Mouse (Mus musculus): ENCODE measurements at regions not wholly inside any gene's neighbourhood (a gene's known extent, or its start where the extent isn't known, plus 50 kb on each side); places are given as distances from the start of the nearest gene placed in this dataset.

DNA sequence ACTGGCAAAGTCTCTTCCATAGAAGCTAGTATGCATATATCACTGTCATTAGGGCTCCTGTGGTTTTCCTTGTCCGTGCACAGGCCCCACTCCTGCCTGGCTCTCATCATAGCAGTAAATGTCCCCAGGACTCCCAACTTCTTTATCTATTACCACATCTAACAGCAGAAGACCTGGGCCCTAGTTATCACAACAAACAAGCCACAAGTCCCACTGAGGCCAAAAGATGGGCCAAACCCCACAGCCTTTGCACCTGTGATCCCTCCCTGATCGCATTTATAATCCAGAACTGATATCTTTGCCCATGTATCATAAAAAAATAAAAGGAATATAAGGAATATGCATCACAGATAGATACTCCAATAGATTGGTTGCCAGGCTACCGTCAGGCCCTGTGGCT is 201.6 kb upstream of the Hnrnpa3 start:
- no peak overlapping the region for H3K27ac ChIP-seq
- no peak for ATAC-seq
- no peak overlapping the region for H3K4me3 ChIP-seq (ENCODE audit: low read length)
- DNase-seq (ENCODE audit: low spot score): no peak
- H3K27me3 ChIP-seq (ENCODE audit: insufficient read depth, low read length): no peaks in the 10 kb centered on the region
- H3K36me3 ChIP-seq (ENCODE audit: insufficient read depth, low read length): no peaks in the 10 kb centered on the region
- WGBS: 77% methylated on average over 3 of the region's 3 CpGs
- no peak overlapping the region for H3K4me2 ChIP-seq (ENCODE audit: low read depth, low read length)
- H3K9me3 ChIP-seq (ENCODE audit: low read length): no peaks in the 10 kb centered on the region
- H3K4me1 ChIP-seq (ENCODE audit: insufficient read depth, low read length): no peaks in the 10 kb centered on the region
- TF ChIP-seq CTCF (IDR thresholded peaks at IDR 0.05; ENCODE audit: low read depth): no peak
- H3K9ac ChIP-seq (replicated peaks; ENCODE audit: low read length): no peak overlapping the region

- Histone ChIP-seq H3K9ac (replicated peaks; ENCODE audit: low read length) (no peak overlapping the region), H3K4me2 (ENCODE audit: low read depth, low read length) (no peak overlapping the region), H3K4me1 (ENCODE audit: insufficient read depth, low read length) (no peaks in the 10 kb centered on the region), H3K4me3 (ENCODE audit: low read length) (no peak overlapping the region), H3K36me3 (ENCODE audit: insufficient read depth, low read length) (no peaks in the 10 kb centered on the region), H3K27me3 (ENCODE audit: insufficient read depth, low read length) (no peaks in the 10 kb centered on the region), H3K27ac (no peak overlapping the region), H3K9me3 (ENCODE audit: low read length) (no peaks in the 10 kb centered on the region)
- ATAC-seq (no peak), DNase-seq (ENCODE audit: low spot score) (no peak)
- no peak for TF ChIP-seq CTCF (IDR thresholded peaks at IDR 0.05; ENCODE audit: low read depth)
- 88% methylated on average over 3 of the region's 3 CpGs for WGBS
Measured at GRCm38 (mm10) chr2:75458898-75459297, 200.2 kb upstream of the Hnrnpa3 start.

DNA sequence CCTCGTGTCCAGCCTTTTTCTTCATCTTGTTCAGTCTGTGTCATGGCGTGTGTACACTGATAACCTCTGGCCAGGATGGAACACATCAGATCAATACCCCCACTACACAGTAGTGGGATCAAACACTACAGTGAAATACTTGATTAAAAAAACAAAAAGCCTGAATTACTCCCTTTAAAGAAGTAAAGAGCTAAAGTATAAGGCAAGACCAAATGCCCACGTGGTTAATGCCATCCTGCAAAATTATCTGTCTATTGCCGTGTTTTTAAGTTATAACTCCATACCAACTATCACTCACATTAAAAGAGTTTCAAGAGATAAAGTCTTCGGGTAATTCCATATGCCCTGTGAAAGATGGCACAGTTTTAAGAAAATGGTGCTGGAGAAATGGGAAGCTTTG is 198.6 kb upstream of the Hnrnpa3 start:
- no peaks in the 10 kb centered on the region for H3K27me3 ChIP-seq (ENCODE audit: insufficient read depth, low read length)
- no peak for TF ChIP-seq CTCF (IDR thresholded peaks at IDR 0.05; ENCODE audit: low read depth)
- 93% methylated on average over 5 of the region's 5 CpGs for WGBS

DNA sequence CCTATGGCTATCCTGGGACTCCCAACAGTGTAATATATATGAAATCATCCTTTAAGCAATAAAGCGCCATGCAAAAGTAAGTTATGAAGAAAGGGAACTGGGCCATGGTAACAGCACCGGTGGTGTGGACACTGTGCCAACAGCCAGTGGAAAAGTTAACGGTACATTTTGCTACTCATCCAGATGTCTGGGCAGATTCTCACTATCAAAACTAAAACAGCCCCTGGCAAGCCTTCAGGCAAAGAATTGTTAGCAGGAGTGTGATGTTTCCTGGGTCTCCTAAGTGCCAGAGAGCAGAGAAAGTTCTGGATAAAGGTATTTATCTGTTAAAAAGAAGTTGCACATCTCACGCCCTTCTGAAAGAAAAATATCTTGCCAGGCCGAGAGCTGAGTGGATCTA is 198.0 kb upstream of the Hnrnpa3 start:
- Histone ChIP-seq H3K4me1 (ENCODE audit: insufficient read depth, low read length) (no peaks in the 10 kb centered on the region), H3K9me3 (ENCODE audit: low read length) (no peaks in the 10 kb centered on the region), H3K27ac (no peak overlapping the region), H3K36me3 (ENCODE audit: insufficient read depth, low read length) (no peaks in the 10 kb centered on the region), H3K4me3 (ENCODE audit: low read length) (no peak overlapping the region), H3K9ac (replicated peaks; ENCODE audit: low read length) (no peak overlapping the region), H3K4me2 (ENCODE audit: low read depth, low read length) (no peak overlapping the region), H3K27me3 (ENCODE audit: insufficient read depth, low read length) (no peaks in the 10 kb centered on the region)
- WGBS: 58% methylated on average over 5 of the region's 5 CpGs
- ATAC-seq (no peak), DNase-seq (ENCODE audit: low spot score) (no peak)
- TF ChIP-seq CTCF (IDR thresholded peaks at IDR 0.05; ENCODE audit: low read depth): no peak

More for the DNA sequence above, 198.6 kb upstream of the Hnrnpa3 start:
- no peak overlapping the region for H3K9ac ChIP-seq (replicated peaks; ENCODE audit: low read length)
- no peaks in the 10 kb centered on the region for H3K9me3 ChIP-seq (ENCODE audit: low read length)
- ATAC-seq (no peak), DNase-seq (ENCODE audit: low spot score) (no peak)
- no peak overlapping the region for H3K27ac ChIP-seq
- no peak overlapping the region for H3K4me2 ChIP-seq (ENCODE audit: low read depth, low read length)
- H3K4me1 ChIP-seq (ENCODE audit: insufficient read depth, low read length): no peaks in the 10 kb centered on the region
- no peaks in the 10 kb centered on the region for H3K36me3 ChIP-seq (ENCODE audit: insufficient read depth, low read length)
- no peak overlapping the region for H3K4me3 ChIP-seq (ENCODE audit: low read length)

DNA sequence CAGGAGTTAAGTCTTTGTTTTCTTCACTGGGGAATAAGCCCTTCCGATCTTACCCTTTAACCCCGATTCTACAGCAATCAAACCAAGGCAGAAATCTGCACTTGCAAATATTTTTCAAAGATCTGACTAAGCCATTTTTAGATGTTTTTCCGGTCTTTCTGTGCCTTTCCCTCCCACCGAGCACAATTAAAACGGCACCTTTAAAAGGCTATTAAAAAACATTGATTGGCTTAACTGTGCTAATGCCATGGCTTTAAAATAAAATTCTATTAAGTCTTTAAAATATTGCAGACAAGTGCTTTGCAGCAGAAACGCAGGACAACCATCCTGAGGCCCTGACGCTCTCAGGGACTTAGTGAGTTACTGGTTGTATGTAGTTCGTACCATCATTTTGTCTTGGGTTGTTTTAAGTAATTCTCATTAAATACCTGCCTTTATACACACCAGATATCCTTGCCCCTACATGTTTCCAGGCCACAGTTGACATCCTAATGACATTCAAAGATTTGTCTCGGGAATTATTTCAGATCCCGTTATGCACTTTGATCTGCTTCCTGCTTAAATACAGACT is 197.6 kb upstream of the Hnrnpa3 start:
- Histone ChIP-seq H3K9ac (replicated peaks; ENCODE audit: low read length) (no peak overlapping the region), H3K27ac (no peak overlapping the region), H3K9me3 (ENCODE audit: low read length) (no peaks in the 10 kb centered on the region), H3K4me3 (ENCODE audit: low read length) (no peak overlapping the region), H3K4me2 (ENCODE audit: low read depth, low read length) (no peak overlapping the region), H3K36me3 (ENCODE audit: insufficient read depth, low read length) (no peaks in the 10 kb centered on the region), H3K27me3 (ENCODE audit: insufficient read depth, low read length) (no peaks in the 10 kb centered on the region), H3K4me1 (ENCODE audit: insufficient read depth, low read length) (no peaks in the 10 kb centered on the region)
- WGBS: 57% methylated on average over 10 of the region's 10 CpGs
- ATAC-seq (no peak), DNase-seq (ENCODE audit: low spot score) (no peak)
- TF ChIP-seq CTCF (IDR thresholded peaks at IDR 0.05; ENCODE audit: low read depth): no peak

GRCm38 (mm10) chr2:75462030-75462671 is 196.9 kb upstream of the Hnrnpa3 start:
- Histone ChIP-seq H3K36me3 (ENCODE audit: insufficient read depth, low read length) (no peaks in the 10 kb centered on the region), H3K27me3 (ENCODE audit: insufficient read depth, low read length) (no peaks in the 10 kb centered on the region), H3K27ac (no peak overlapping the region), H3K4me1 (ENCODE audit: insufficient read depth, low read length) (no peaks in the 10 kb centered on the region), H3K4me2 (ENCODE audit: low read depth, low read length) (no peak overlapping the region), H3K9me3 (ENCODE audit: low read length) (no peaks in the 10 kb centered on the region), H3K4me3 (ENCODE audit: low read length) (no peak overlapping the region), H3K9ac (replicated peaks; ENCODE audit: low read length) (no peak overlapping the region)
- TF ChIP-seq CTCF (IDR thresholded peaks at IDR 0.05; ENCODE audit: low read depth): no peak
- DNase-seq (ENCODE audit: low spot score) (no peak), ATAC-seq (no peak)
- WGBS: 71% methylated on average over 5 of the region's 5 CpGs

GRCm38 (mm10) chr2:75463091-75463490 is 196.0 kb upstream of the Hnrnpa3 start:
- H3K36me3 ChIP-seq (ENCODE audit: insufficient read depth, low read length): no peaks in the 10 kb centered on the region
- WGBS: 69% methylated on average over 9 of the region's 9 CpGs
- DNase-seq (ENCODE audit: low spot score): no peak

More at GRCm38 (mm10) chr2:75463091-75463490, 196.0 kb upstream of the Hnrnpa3 start:
- H3K27me3 ChIP-seq (ENCODE audit: insufficient read depth, low read length): no peaks in the 10 kb centered on the region
- no peak for ATAC-seq
- TF ChIP-seq CTCF (IDR thresholded peaks at IDR 0.05; ENCODE audit: low read depth): no peak
- no peaks in the 10 kb centered on the region for H3K4me1 ChIP-seq (ENCODE audit: insufficient read depth, low read length)
- no peaks in the 10 kb centered on the region for H3K9me3 ChIP-seq (ENCODE audit: low read length)
- H3K9ac ChIP-seq (replicated peaks; ENCODE audit: low read length): no peak overlapping the region
- H3K27ac ChIP-seq: no peak overlapping the region
- H3K4me3 ChIP-seq (ENCODE audit: low read length): no peak overlapping the region
- no peak overlapping the region for H3K4me2 ChIP-seq (ENCODE audit: low read depth, low read length)

Measured in hindbrain, postnatal 0 days (tissue).